Mouse (Mus musculus) gastrocnemius, adult 18-20 months (tissue): ENCODE results near the gene Arfgef2. TPM values are rescaled to one million over a fixed set of nuclear protein-coding genes. Genes with fewer than 3 reads are reported as not detected.

Experiments used
- DNase-seq: peaks from one replicate; pipeline ENCODE4 v3.0.0; 2021; ENCODE audit warnings: low spot score
- total RNA-seq, 2 experiments: library from RNA; stranded (reverse); gene quantifications; 2 replicates each; pipeline ENCODE4 v1.2.3; 2021

Gene Arfgef2
- total RNA-seq, 2 experiments from 2014 or later = 25.8 to 30.9 TPM

DNA sequence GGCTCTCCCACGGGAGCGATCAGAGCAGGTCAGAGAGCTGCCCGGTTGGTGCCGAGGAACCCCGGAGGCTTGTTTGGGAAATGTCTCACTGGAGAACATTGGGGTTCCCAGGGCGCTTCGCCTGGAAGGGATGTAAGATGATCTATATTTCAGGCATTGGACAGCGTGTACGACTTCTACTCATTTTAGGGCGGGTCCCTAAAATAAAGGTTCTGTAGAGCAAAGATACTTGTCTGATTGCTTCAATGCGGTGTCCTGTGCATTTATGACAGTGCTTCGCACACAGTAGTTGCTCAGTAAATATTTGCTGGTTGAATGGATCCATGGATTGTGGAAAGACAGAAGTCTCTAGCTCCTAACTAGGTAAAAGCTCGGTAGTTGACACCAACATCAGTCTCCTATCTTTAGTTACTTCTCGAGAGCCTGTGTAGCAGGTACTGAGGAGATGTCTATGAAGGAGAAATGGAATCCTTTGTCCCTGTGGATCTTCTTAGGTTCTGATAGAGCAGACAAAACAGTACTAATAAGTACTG lies 851 bp downstream of the Arfgef2 start:
- DNase-seq = no peak

GRCm38 (mm10) chr2:166806813-166807212 lies 1.4 kb downstream of the Arfgef2 start:
- DNase-seq = no peak

DNA sequence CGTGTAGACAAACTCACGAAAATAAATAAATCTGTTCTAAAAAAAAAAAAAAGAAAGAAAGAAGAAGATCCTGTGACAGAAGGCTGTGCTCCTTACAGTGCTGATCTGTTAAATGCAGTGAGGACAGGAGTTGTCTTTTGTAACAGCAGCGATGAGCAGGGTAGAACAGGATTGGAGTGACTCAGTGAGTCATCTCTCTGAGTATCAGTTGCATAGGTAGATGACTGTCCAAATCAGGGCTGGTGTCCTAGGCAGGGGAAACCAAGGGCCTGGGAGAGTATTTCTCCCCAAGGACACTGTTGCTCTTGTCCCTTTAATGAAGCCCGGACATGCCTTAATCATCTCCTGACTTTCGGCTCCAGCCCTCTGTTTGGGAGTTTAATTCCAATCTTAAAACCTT lies 4.1 kb downstream of the Arfgef2 start:
- no peak for DNase-seq

DNA sequence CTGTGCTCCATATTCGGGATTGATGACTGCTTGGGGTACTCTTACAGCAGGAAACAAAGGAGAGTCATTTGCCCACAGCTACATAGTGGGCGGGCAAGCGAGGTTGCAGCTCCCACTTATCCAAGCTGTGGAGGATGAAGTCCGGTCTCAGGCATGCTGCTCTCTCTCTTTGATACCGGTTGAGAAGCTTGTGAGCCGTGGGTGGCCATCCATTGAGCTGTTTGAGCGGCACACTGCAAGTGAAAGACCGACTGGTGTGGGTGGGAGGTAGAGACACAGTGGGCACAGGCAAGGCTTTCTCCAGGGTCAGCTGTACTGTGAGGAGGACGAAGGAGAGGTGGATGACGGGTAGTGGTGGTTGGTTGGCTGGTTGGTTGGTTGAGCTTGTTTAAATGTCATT lies 5.4 kb downstream of the Arfgef2 start:
- no peak for DNase-seq

- DNase-seq = no peak
These were observed 13.2 kb downstream of the Arfgef2 start for GRCm38 (mm10) chr2:166818463-166819143.

GRCm38 (mm10) chr2:166819849-166820248 lies 14.5 kb downstream of the Arfgef2 start:
- no peak for DNase-seq

- no peak for DNase-seq
These were observed 15.5 kb downstream of the Arfgef2 start for GRCm38 (mm10) chr2:166820844-166821243.

GRCm38 (mm10) chr2:166821406-166821805 lies 16.0 kb downstream of the Arfgef2 start:
- DNase-seq = no peak

GRCm38 (mm10) chr2:166822119-166822826 lies 16.9 kb downstream of the Arfgef2 start:
- DNase-seq = no peak

GRCm38 (mm10) chr2:166822901-166823300 lies 17.5 kb downstream of the Arfgef2 start:
- DNase-seq = no peak

DNA sequence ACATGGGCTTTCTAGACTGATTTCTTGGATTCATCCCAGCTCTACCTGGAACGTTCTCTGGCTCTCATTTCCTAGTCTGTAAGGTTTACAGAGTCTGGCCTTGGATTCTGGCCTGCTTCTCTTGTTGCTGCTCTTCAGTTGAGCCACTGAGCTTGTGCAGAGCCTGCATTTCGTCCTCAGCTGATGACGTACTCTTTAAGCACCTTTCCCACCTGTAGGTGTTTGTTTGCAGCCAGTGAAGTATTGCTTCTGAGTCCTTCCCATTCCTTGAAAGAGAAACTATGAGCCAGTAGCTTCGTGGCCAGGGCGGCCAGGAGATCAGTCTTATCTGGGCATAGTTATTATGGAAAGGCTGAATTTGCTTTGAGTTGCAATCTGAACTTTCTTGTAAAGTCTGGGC lies 19.0 kb downstream of the Arfgef2 start:
- no peak for DNase-seq

- DNase-seq = no peak
These were observed 19.6 kb downstream of the Arfgef2 start for GRCm38 (mm10) chr2:166824998-166825397.

DNA sequence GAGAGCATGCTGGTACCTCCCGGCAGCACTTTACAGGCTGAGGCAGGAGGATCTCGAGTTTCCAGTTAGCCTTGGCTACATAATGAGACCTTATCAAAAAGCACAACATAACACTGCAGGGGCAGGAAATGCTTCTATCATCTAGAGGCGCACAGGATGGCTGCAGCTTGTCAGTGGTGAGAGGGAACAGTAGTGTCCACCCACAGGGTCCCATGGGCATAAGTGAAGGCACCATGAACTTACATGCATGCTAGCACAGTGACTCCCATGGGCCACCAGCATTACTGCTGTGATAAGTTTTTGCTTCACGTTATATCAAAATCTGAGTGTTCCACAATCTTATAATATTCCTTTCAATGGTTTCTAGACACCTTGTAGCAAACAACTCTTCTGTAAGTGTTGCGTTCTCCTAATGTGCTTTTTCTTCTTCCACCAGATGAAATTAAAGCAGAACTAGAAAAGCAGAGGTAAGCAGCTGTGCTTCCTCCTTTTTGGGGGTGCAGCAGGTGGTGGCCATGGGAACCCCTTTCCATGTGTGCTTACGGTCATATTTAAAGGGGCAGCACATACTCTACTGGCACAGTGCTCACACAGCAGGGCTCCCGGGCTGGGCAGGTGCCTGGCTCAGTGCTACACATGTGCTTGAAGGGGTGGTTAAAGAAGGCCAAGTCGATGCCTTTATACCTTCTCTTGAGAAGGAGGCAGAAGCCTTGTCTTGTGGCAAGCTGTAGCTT lies 21.3 kb downstream of the Arfgef2 start:
- no peak for DNase-seq

DNA sequence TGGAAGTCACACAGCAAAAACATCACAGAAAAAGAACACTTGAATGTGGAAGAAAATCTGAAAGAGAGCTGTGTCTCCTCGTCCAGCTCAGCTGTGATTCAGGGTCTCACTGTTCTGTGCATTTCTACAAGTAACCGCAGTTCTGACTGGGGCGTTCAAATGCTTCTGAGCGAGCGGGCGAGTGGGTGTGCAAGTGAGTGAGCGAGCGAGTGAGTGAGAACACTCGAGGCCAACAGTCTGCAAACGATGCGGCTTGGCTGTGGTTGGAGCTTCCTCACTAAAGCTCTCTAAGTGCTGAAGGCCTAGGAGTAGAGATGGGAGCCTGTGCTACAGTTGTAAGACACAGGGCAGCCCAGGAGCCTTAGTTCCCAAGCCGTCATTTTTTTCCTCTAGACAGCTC lies 22.9 kb downstream of the Arfgef2 start:
- DNase-seq = no peak

- no peak for DNase-seq
These were observed 25.0 kb downstream of the Arfgef2 start for GRCm38 (mm10) chr2:166830350-166830749.

- no peak for DNase-seq
These were observed 28.7 kb downstream of the Arfgef2 start for GRCm38 (mm10) chr2:166834091-166834490.

DNA sequence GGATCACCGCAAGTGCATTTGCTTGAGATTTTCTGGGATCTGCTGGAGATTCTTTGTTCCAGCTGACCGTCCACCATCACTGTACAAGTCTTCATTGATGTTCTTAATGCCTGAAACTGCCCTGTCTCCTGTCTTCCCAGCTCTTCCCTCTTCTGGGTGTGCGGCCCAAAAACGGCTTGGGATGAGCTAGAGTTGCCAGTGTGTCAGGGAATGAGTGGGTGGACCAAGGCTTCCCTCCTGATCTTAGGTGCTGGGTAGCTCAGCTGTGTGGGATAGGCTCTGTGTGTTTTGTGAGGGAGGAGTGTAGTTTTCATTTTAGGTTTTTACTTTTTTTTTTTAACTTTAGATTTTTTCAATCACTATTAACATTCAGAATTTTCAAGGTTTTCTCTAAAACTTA lies 29.4 kb downstream of the Arfgef2 start:
- no peak for DNase-seq

- no peak for DNase-seq
These were observed 30.2 kb downstream of the Arfgef2 start for GRCm38 (mm10) chr2:166835581-166835980.

GRCm38 (mm10) chr2:166841813-166842212 lies 36.4 kb downstream of the Arfgef2 start:
- DNase-seq = no peak

GRCm38 (mm10) chr2:166850691-166851090 lies 45.3 kb downstream of the Arfgef2 start:
- DNase-seq = no peak

DNA sequence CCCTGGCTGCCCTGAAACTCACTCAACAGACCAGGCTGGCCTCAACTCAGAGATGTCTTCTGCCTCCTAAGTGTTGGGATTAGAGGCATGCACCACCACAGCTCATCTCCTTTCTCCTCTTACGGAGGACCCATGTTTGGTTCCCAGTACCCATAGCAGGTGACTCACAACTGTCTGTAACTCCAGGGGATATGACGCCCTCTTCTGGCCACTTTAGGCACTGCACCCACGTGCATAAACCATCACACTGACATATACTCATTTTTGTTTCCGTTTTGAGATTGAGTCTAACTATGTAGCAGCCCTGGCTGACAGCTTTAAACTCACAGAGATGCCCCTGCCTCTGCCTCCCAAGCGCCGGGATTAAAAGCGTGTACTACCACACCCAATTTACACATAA lies 46.9 kb downstream of the Arfgef2 start:
- DNase-seq = no peak

DNA sequence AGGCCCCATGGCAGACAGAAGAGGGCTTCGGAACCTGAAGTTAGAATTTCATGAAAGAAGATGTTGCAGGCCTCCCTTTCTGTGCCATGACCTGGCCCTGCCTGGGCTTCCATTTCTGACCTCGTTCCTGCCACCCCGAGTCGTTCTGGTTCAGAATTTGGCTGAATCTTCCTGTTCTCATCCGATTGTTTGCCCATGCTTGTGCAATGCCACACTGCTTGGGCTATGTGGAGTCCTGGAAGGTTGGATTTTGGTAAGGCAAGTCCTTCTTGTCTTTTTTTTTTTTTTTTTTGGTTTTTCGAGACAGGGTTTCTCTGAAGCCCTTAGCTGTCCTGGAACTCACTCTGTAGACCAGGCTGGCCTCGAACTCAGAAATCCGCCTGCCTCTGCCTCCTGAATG lies 50.4 kb downstream of the Arfgef2 start:
- no peak for DNase-seq
